Mouse (Mus musculus) bone marrow macrophage, adult 2 months (primary cell): Measurements from ENCODE around the gene Ptprh. TPM values are rescaled to one million over a fixed set of nuclear protein-coding genes. Genes with fewer than 3 reads are reported as not detected.
A peak's percentile ranks its signal among the peaks of the same experiment; 100 is the strongest.
"Not testable (repeated sequence)": the region's sequence is repeated elsewhere in the genome, so short reads cannot be mapped to it uniquely, and the experiment has no call there.

Experiments
- H3K27ac ChIP-seq: 2 replicates; pipeline ENCODE4 v1.5.1; 2012; ENCODE audit warnings: low read depth, low read length; ENCODE audit not compliant: insufficient read depth
- H3K4me1 ChIP-seq: 2 replicates; pipeline ENCODE4 v1.6.1; 2012; ENCODE audit warnings: low read length; ENCODE audit not compliant: control insufficient read depth, insufficient read depth
- H3K4me3 ChIP-seq: 2 replicates; pipeline ENCODE4 v1.5.1; 2012; ENCODE audit warnings: mild to moderate bottlenecking, low read length, moderate library complexity; ENCODE audit not compliant: insufficient read depth
- CTCF ChIP-seq: IDR thresholded peaks from 2 replicates; pipeline ENCODE4 v1.5.1; 2012; ENCODE audit warnings: low read depth, mild to moderate bottlenecking, low read length, moderate library complexity
- POLR2A ChIP-seq: IDR thresholded peaks from 2 replicates; pipeline ENCODE4 v1.6.1; 2012; ENCODE audit warnings: mild to moderate bottlenecking, low read depth, low read length, borderline replicate concordance
- polyA plus RNA-seq: library from polyadenylated mRNA; stranded (reverse); fragments of >200 nt; gene quantifications from 2 replicates; pipeline ENCODE4 v1.2.4, GENCODE M21; 2012; ENCODE audit not compliant: missing spikeins, insufficient read depth, insufficient read length

Gene Ptprh
- polyA plus RNA-seq, 1 experiment, result not detected

GRCm38 (mm10) chr7:4611921-4612341, 8.1 kb upstream of the Ptprh start:
- H3K27ac ChIP-seq, result no peak overlapping the region
- no peaks in the 10 kb centered on the region for H3K4me1 ChIP-seq
- no peak for TF ChIP-seq POLR2A
- no peak for TF ChIP-seq CTCF
- no peak overlapping the region for H3K4me3 ChIP-seq

- H3K4me1 ChIP-seq, result no peaks in the 10 kb centered on the region
- no peak overlapping the region for H3K4me3 ChIP-seq
- no peak for TF ChIP-seq POLR2A
- no peak for TF ChIP-seq CTCF
- no peak overlapping the region for H3K27ac ChIP-seq
Measured at GRCm38 (mm10) chr7:4611511-4611910, 7.7 kb upstream of the Ptprh start.

- Histone ChIP-seq H3K4me1 (0 out of 2 replicates have a peak, but pooled peaks cover 2% of the 10 kb centered on the region), H3K27ac (no peak overlapping the region), H3K4me3 (no peak overlapping the region)
- TF ChIP-seq POLR2A (no peak), CTCF (no peak)
Measured at GRCm38 (mm10) chr7:4608002-4608401, 4.2 kb upstream of the Ptprh start.

GRCm38 (mm10) chr7:4602969-4603368, 872 bp downstream of the Ptprh start:
- no peak overlapping the region for H3K27ac ChIP-seq
- H3K4me1 ChIP-seq, result 0 out of 2 replicates have a peak, but pooled peaks cover 2% of the 10 kb centered on the region
- no peak overlapping the region for H3K4me3 ChIP-seq
- TF ChIP-seq CTCF (no peak), POLR2A (no peak)

GRCm38 (mm10) chr7:4597046-4597445, 6.8 kb downstream of the Ptprh start:
- not testable (repeated sequence) for H3K4me1 ChIP-seq, H3K4me3 ChIP-seq, H3K27ac ChIP-seq

- not testable (repeated sequence) for H3K4me3 ChIP-seq, H3K27ac ChIP-seq, H3K4me1 ChIP-seq
Measured at GRCm38 (mm10) chr7:4581481-4581880, 22.4 kb downstream of the Ptprh start.

GRCm38 (mm10) chr7:4572361-4572760, 31.5 kb downstream of the Ptprh start:
- H3K4me3 ChIP-seq, H3K4me1 ChIP-seq, H3K27ac ChIP-seq: not testable (repeated sequence)

- Histone ChIP-seq H3K4me1 (no peaks in the 10 kb centered on the region), H3K4me3 (no peak overlapping the region), H3K27ac (no peak overlapping the region)
- TF ChIP-seq POLR2A (no peak), CTCF (no peak)
Measured at GRCm38 (mm10) chr7:4562660-4563059, 41.2 kb downstream of the Ptprh start.

GRCm38 (mm10) chr7:4557167-4557560, 46.7 kb downstream of the Ptprh start:
- TF ChIP-seq POLR2A, result no peak
- TF ChIP-seq CTCF, result no peak
- H3K27ac ChIP-seq, result no peak overlapping the region
- H3K4me3 ChIP-seq, result no peak overlapping the region
- H3K4me1 ChIP-seq, result no peaks in the 10 kb centered on the region

GRCm38 (mm10) chr7:4556256-4557166, 47.3 kb downstream of the Ptprh start:
- Histone ChIP-seq H3K27ac (no peak overlapping the region), H3K4me1 (no peaks in the 10 kb centered on the region), H3K4me3 (no peak overlapping the region)
- TF ChIP-seq POLR2A, result no peak
- TF ChIP-seq CTCF, result peak; percentile 84; the same call in 1 of the 2 replicates
